Mouse (Mus musculus): Measurements from ENCODE around the gene Arhgef3. TPM values are rescaled to one million over a fixed set of nuclear protein-coding genes. Genes with fewer than 3 reads are reported as not detected.

Arhgef3 gene
- polyA plus RNA-seq, 1 experiment from 2014 or later = 9.0 TPM

DNA sequence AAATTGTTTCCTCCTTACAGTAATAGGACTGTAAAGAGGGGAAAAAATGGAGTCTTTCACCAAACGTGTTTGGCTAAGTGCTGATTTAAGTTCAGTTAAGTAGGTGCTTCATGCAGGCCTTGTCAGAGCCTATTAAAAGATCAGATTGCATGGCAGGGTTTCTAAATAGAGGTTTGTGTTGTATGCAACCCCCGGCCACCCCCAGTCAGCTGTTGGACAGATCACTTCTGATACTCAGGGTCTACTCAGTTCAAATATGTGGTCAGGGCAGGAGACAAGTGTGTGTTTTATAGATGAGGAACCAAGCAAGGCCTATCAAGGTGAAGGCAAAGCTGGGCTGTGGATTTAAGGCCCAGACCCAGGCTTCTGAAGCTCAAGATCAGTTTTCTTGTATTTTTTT lies 44.1 kb downstream of the Arhgef3 start:
- no peak overlapping the region for H3K4me3 ChIP-seq (ENCODE audit: low read depth, low read length)
- no peak for DNase-seq
- H3K36me3 ChIP-seq (ENCODE audit: insufficient read depth) = no peaks in the 10 kb centered on the region
- no peak overlapping the region for H3K9ac ChIP-seq
- no peaks in the 10 kb centered on the region for H3K27me3 ChIP-seq (ENCODE audit: insufficient read depth, low read length)
- no peak for ATAC-seq (ENCODE audit: insufficient read depth)
- WGBS = 26% methylated on average over 2 of the region's 2 CpGs
- no peak for TF ChIP-seq CTCF (IDR thresholded peaks at IDR 0.05; ENCODE audit: low read depth)
- H3K9me3 ChIP-seq (ENCODE audit: low read depth, low read length) = no peaks in the 10 kb centered on the region
- H3K27ac ChIP-seq (ENCODE audit: low read depth) = no peak overlapping the region
- H3K4me2 ChIP-seq = no peak overlapping the region
- no peaks in the 10 kb centered on the region for H3K4me1 ChIP-seq (ENCODE audit: insufficient read depth)

DNA sequence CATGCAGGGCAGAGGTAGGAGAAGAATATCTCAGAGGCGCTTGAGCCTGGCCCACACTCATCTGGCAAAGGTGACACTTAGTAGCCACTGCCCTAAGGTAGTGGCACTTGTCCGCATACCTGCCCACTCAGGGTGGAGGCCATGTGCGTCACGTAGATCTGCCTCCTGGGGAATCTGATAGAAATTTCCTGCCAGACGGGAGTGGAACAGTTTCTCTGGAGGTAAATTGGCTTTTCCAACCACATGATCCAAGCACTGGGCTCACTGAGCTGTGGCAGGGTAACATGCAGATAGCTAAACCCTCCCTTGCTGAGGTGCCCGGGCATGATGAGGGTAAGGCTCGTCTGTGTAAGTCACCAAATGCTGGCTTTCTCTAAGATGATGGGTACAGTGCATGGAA lies 46.1 kb downstream of the Arhgef3 start:
- 90% methylated on average over 7 of the region's 7 CpGs for WGBS
- Histone ChIP-seq H3K27me3 (ENCODE audit: insufficient read depth, low read length) (no peaks in the 10 kb centered on the region), H3K9ac (no peak overlapping the region), H3K4me3 (ENCODE audit: low read depth, low read length) (no peak overlapping the region), H3K4me2 (no peak overlapping the region), H3K36me3 (ENCODE audit: insufficient read depth) (no peaks in the 10 kb centered on the region), H3K4me1 (ENCODE audit: insufficient read depth) (no peaks in the 10 kb centered on the region), H3K27ac (ENCODE audit: low read depth) (no peak overlapping the region), H3K9me3 (ENCODE audit: low read depth, low read length) (no peaks in the 10 kb centered on the region)
- no peak for TF ChIP-seq CTCF (IDR thresholded peaks at IDR 0.05; ENCODE audit: low read depth)
- DNase-seq (no peak), ATAC-seq (ENCODE audit: insufficient read depth) (no peak)

DNA sequence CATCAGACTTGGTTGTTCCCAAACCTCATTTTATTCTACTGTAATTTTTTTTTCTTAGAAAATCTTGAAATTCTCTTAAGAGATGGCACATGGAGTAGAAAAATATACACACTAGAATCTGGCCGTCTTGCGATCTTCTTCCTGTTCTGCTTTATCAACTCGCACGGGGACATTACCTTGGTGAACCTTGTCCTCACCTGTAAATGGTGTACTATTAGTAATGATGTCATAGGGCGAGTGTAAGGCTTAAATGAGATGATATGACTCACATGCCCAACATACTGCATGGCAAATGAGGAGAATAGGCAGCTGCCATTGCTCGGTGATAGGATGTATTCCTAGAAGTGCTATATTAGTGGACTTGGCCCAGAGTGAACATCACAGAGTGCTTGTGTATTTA lies 49.9 kb downstream of the Arhgef3 start:
- 83% methylated on average over 6 of the region's 6 CpGs for WGBS
- DNase-seq (no peak), ATAC-seq (ENCODE audit: insufficient read depth) (no peak)
- no peak overlapping the region for H3K4me2 ChIP-seq
- H3K4me3 ChIP-seq (ENCODE audit: low read depth, low read length) = no peak overlapping the region
- no peaks in the 10 kb centered on the region for H3K27me3 ChIP-seq (ENCODE audit: insufficient read depth, low read length)
- no peaks in the 10 kb centered on the region for H3K36me3 ChIP-seq (ENCODE audit: insufficient read depth)
- H3K9ac ChIP-seq = no peak overlapping the region
- TF ChIP-seq CTCF (IDR thresholded peaks at IDR 0.05; ENCODE audit: low read depth) = no peak
- H3K9me3 ChIP-seq (ENCODE audit: low read depth, low read length) = no peaks in the 10 kb centered on the region
- H3K4me1 ChIP-seq (ENCODE audit: insufficient read depth) = no peaks in the 10 kb centered on the region
- no peak overlapping the region for H3K27ac ChIP-seq (ENCODE audit: low read depth)

DNA sequence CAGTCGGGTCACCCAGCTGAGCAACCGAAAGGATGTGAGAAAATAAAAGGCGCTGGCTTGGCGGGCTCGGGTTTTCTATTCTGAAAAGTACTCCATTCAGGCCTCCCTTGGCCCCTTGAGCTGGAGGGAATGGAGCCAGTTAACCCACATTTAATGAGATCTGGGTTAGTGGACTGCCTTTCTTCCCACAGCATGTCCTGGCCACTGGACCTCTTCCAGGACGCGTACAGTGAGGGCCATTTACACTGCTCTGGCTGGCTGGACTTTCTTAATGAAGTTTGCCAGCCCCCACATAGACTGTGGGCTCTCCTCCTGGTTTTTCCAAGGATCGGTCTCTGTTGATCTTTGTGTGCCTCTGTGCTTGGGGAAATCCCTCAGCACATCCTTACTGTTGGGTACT lies 52.1 kb downstream of the Arhgef3 start:
- 75% methylated on average over 8 of the region's 8 CpGs for WGBS
- no peak overlapping the region for H3K9ac ChIP-seq
- no peak for TF ChIP-seq CTCF (IDR thresholded peaks at IDR 0.05; ENCODE audit: low read depth)
- no peaks in the 10 kb centered on the region for H3K27me3 ChIP-seq (ENCODE audit: insufficient read depth, low read length)
- ATAC-seq (ENCODE audit: insufficient read depth) (no peak; the same call in 1 of the 2 replicates), DNase-seq (no peak)
- no peaks in the 10 kb centered on the region for H3K36me3 ChIP-seq (ENCODE audit: insufficient read depth)
- H3K4me1 ChIP-seq (ENCODE audit: insufficient read depth) = no peaks in the 10 kb centered on the region
- H3K4me3 ChIP-seq (ENCODE audit: low read depth, low read length) = no peak overlapping the region
- no peak overlapping the region for H3K4me2 ChIP-seq
- no peak overlapping the region for H3K27ac ChIP-seq (ENCODE audit: low read depth)
- no peaks in the 10 kb centered on the region for H3K9me3 ChIP-seq (ENCODE audit: low read depth, low read length)

DNA sequence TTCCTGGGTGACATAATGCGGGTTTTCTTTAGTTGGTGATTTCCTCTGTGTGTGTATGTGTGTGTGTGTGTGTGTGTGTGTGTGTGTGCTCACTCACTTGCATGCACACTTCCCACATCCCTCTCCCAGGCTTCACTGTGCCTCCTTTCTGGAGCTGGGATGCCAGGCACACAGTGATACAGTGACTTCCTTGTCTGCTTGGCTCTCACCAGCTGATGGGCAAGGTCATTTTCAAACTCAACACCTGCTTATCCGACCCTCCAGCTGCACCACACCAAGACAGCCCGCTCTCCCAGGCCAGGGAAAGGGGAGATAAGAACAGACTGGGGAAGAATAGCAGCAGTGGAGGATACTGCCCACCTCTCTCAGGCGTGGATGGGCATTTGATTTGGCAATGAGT lies 52.5 kb downstream of the Arhgef3 start:
- Histone ChIP-seq H3K4me1 (ENCODE audit: insufficient read depth) (no peaks in the 10 kb centered on the region), H3K4me2 (no peak overlapping the region), H3K36me3 (ENCODE audit: insufficient read depth) (no peaks in the 10 kb centered on the region), H3K27me3 (ENCODE audit: insufficient read depth, low read length) (no peaks in the 10 kb centered on the region), H3K9me3 (ENCODE audit: low read depth, low read length) (no peaks in the 10 kb centered on the region), H3K9ac (no peak overlapping the region), H3K27ac (ENCODE audit: low read depth) (no peak overlapping the region), H3K4me3 (ENCODE audit: low read depth, low read length) (no peak overlapping the region)
- DNase-seq (no peak), ATAC-seq (ENCODE audit: insufficient read depth) (no peak)
- WGBS = 51% methylated on average over 4 of the region's 4 CpGs
- no peak for TF ChIP-seq CTCF (IDR thresholded peaks at IDR 0.05; ENCODE audit: low read depth)

DNA sequence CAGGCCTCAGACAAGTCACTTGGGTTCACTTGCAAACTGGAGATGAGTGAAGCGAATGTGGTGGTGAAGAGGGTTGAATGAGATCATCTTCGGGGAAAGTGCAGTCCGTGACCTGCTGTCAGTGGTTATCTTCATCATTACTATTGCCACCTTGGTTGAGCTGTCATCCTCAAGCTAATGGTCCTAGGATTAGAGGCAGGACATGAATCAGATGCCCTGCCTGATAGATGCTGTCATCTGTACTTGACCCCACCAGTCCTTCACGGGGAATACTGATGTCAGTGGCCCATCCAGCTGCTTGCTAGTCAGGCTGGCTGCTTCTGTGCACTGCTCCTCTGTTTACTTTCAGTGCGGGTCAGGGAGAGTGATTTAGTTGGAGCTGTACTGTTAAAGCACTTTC lies 53.7 kb downstream of the Arhgef3 start:
- Histone ChIP-seq H3K9ac (no peak overlapping the region), H3K4me1 (ENCODE audit: insufficient read depth) (no peaks in the 10 kb centered on the region), H3K9me3 (ENCODE audit: low read depth, low read length) (no peaks in the 10 kb centered on the region), H3K27me3 (ENCODE audit: insufficient read depth, low read length) (no peaks in the 10 kb centered on the region), H3K4me2 (no peak overlapping the region), H3K4me3 (ENCODE audit: low read depth, low read length) (no peak overlapping the region), H3K27ac (ENCODE audit: low read depth) (no peak overlapping the region), H3K36me3 (ENCODE audit: insufficient read depth) (no peaks in the 10 kb centered on the region)
- no peak for TF ChIP-seq CTCF (IDR thresholded peaks at IDR 0.05; ENCODE audit: low read depth)
- WGBS = 44% methylated on average over 5 of the region's 5 CpGs
- DNase-seq = no peak
- no peak for ATAC-seq (ENCODE audit: insufficient read depth)

DNA sequence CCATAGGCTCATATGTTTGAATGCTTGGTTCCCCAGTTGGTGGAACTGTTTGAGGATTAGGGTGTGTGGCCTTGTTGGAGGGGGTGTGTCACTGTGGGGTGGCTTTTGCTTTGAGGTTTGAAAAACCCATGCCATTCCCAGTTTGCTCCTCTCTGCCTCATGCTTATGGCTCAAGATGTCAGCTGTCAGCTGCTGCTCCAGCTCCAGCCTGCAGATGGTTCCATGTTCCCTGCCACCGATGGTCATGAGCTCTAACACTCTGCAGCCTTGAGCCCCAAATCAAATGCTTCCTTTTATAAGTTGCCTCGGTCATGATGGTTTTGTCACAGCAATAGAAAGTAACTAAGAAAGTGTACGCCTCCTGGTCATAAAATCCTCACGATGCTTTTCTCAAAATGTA lies 54.6 kb downstream of the Arhgef3 start:
- 92% methylated on average over 4 of the region's 4 CpGs for WGBS
- H3K9ac ChIP-seq = no peak overlapping the region
- no peaks in the 10 kb centered on the region for H3K9me3 ChIP-seq (ENCODE audit: low read depth, low read length)
- no peak for TF ChIP-seq CTCF (IDR thresholded peaks at IDR 0.05; ENCODE audit: low read depth)
- ATAC-seq (ENCODE audit: insufficient read depth) (no peak), DNase-seq (no peak)
- H3K4me2 ChIP-seq = no peak overlapping the region
- no peaks in the 10 kb centered on the region for H3K4me1 ChIP-seq (ENCODE audit: insufficient read depth)
- H3K36me3 ChIP-seq (ENCODE audit: insufficient read depth) = no peaks in the 10 kb centered on the region
- H3K4me3 ChIP-seq (ENCODE audit: low read depth, low read length) = no peak overlapping the region
- no peak overlapping the region for H3K27ac ChIP-seq (ENCODE audit: low read depth)
- H3K27me3 ChIP-seq (ENCODE audit: insufficient read depth, low read length) = no peaks in the 10 kb centered on the region

DNA sequence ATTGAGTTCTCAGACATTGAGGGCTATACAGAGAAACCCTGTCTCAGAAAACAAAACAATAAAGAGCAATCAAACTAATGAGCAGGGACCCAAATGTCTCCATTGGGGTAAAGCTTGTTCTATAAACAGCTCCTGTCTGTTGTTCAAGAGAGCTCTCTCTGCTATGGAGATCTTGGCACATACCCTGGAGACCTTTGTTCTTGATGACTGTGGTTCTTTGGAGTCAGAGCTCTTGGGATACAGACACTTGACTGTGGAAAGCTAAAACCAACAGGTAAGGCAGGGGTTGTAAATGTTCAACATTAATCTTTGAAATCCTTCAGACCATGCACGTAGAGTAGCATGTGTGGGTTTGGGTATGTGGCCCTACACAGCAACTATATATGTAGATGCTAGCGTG lies 55.7 kb downstream of the Arhgef3 start:
- 85% methylated on average over 2 of the region's 2 CpGs for WGBS
- no peak for ATAC-seq (ENCODE audit: insufficient read depth)
- Histone ChIP-seq H3K9me3 (ENCODE audit: low read depth, low read length) (no peaks in the 10 kb centered on the region), H3K9ac (no peak overlapping the region), H3K4me1 (ENCODE audit: insufficient read depth) (no peaks in the 10 kb centered on the region), H3K4me3 (ENCODE audit: low read depth, low read length) (no peak overlapping the region), H3K36me3 (ENCODE audit: insufficient read depth) (no peaks in the 10 kb centered on the region), H3K27ac (ENCODE audit: low read depth) (no peak overlapping the region), H3K27me3 (ENCODE audit: insufficient read depth, low read length) (no peaks in the 10 kb centered on the region), H3K4me2 (no peak overlapping the region)
- no peak for DNase-seq
- TF ChIP-seq CTCF (IDR thresholded peaks at IDR 0.05; ENCODE audit: low read depth) = no peak
